Mouse (Mus musculus): ENCODE data around the gene Hcfc2. TPM values are rescaled to one million over a fixed set of nuclear protein-coding genes. Genes with fewer than 3 reads are reported as not detected.

Hcfc2 gene
- polyA plus RNA-seq, 1 experiment from 2014 or later = 36.5 TPM

GRCm38 (mm10) chr10:82744296-82744695 lies 48.3 kb downstream of the Hcfc2 start:
- Histone ChIP-seq H3K9me3 (replicated peaks; ENCODE audit: control insufficient read depth, low read length) (no peaks in the 10 kb centered on the region), H3K4me1 (ENCODE audit: control insufficient read depth, insufficient read depth, low read length) (no peaks in the 10 kb centered on the region), H3K4me2 (ENCODE audit: low read depth, low read length) (no peak overlapping the region), H3K27me3 (ENCODE audit: control insufficient read depth, insufficient read depth, low read length) (no peaks in the 10 kb centered on the region), H3K9ac (replicated peaks; ENCODE audit: low read length) (no peak overlapping the region), H3K27ac (replicated peaks; ENCODE audit: low read depth, low read length) (no peak overlapping the region), H3K4me3 (ENCODE audit: low read depth, low read length) (no peak overlapping the region), H3K36me3 (replicated peaks; ENCODE audit: control insufficient read depth, insufficient read depth, low read depth, low read length) (peaks cover 3% of the 10 kb centered on the region)
- ATAC-seq (replicated peaks; ENCODE audit: insufficient number of reproducible peaks, low FRiP score, low TSS enrichment, low read depth) (no peak), DNase-seq (ENCODE audit: low spot score) (no peak)
- WGBS = 93% methylated on average over 6 of the region's 6 CpGs

DNA sequence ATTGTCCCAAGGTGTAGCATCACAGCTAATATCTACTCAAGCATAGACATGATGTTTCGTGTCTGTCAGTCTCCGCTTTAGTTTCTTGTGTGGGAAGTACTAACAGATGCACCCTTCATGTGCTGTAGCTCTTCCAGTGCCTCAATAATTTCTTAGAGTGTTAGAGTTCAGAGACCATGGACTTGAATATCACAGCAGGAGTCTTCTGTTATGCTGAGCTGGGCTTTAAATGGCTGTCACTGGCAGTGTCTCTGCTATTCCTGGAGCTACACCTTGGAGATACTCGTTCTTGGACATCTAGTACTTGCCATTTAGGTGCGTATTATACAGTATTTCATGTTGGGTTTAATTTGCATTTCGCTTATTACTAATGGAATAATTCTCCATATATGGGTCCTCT lies 49.3 kb downstream of the Hcfc2 start:
- Histone ChIP-seq H3K9ac (replicated peaks; ENCODE audit: low read length) (no peak overlapping the region), H3K27ac (replicated peaks; ENCODE audit: low read depth, low read length) (no peak overlapping the region), H3K4me3 (ENCODE audit: low read depth, low read length) (no peak overlapping the region), H3K9me3 (replicated peaks; ENCODE audit: control insufficient read depth, low read length) (no peaks in the 10 kb centered on the region), H3K4me2 (ENCODE audit: low read depth, low read length) (no peak overlapping the region), H3K4me1 (ENCODE audit: control insufficient read depth, insufficient read depth, low read length) (no peaks in the 10 kb centered on the region), H3K27me3 (ENCODE audit: control insufficient read depth, insufficient read depth, low read length) (no peaks in the 10 kb centered on the region), H3K36me3 (replicated peaks; ENCODE audit: control insufficient read depth, insufficient read depth, low read depth, low read length) (peaks cover 3% of the 10 kb centered on the region)
- WGBS = 86% methylated on average over 5 of the region's 5 CpGs
- ATAC-seq (replicated peaks; ENCODE audit: insufficient number of reproducible peaks, low FRiP score, low TSS enrichment, low read depth) = no peak
- DNase-seq (ENCODE audit: low spot score) = no peak

GRCm38 (mm10) chr10:82746988-82747850 lies 51.3 kb downstream of the Hcfc2 start:
- no peak overlapping the region for H3K9ac ChIP-seq (replicated peaks; ENCODE audit: low read length)
- H3K4me1 ChIP-seq (ENCODE audit: control insufficient read depth, insufficient read depth, low read length) = no peaks in the 10 kb centered on the region
- no peak overlapping the region for H3K4me2 ChIP-seq (ENCODE audit: low read depth, low read length)
- ATAC-seq (replicated peaks; ENCODE audit: insufficient number of reproducible peaks, low FRiP score, low TSS enrichment, low read depth) = no peak
- no peaks in the 10 kb centered on the region for H3K9me3 ChIP-seq (replicated peaks; ENCODE audit: control insufficient read depth, low read length)
- WGBS = 90% methylated on average over 15 of the region's 15 CpGs
- H3K4me3 ChIP-seq (ENCODE audit: low read depth, low read length) = no peak overlapping the region
- peaks cover 7% of the 10 kb centered on the region for H3K36me3 ChIP-seq (replicated peaks; ENCODE audit: control insufficient read depth, insufficient read depth, low read depth, low read length)
- H3K27ac ChIP-seq (replicated peaks; ENCODE audit: low read depth, low read length) = no peak overlapping the region
- no peak for DNase-seq (ENCODE audit: low spot score)
- no peaks in the 10 kb centered on the region for H3K27me3 ChIP-seq (ENCODE audit: control insufficient read depth, insufficient read depth, low read length)

DNA sequence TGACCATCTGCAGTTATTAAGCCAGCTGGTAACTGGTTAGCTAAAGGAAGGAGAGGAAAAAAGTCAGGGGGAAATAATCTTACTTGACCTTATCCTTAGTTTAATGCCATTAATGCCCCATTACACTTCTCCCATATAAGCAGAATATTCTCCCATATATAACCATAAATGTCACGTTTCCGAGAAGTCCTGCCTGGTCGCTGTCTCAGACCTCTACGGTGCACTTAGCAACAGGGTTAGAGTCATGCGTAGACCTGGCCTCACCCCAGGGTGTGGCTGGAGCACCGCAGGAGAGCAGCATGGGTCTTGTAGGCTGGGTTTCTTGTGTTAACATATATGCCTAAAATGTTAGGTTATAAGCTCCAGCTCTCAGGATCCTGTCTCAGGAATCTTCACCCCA lies 54.8 kb downstream of the Hcfc2 start:
- H3K36me3 ChIP-seq (replicated peaks; ENCODE audit: control insufficient read depth, insufficient read depth, low read depth, low read length) = peaks cover 18% of the 10 kb centered on the region
- H3K4me3 ChIP-seq (ENCODE audit: low read depth, low read length) = no peak overlapping the region
- 96% methylated on average over 6 of the region's 6 CpGs for WGBS
- no peak for ATAC-seq (replicated peaks; ENCODE audit: insufficient number of reproducible peaks, low FRiP score, low TSS enrichment, low read depth)
- no peaks in the 10 kb centered on the region for H3K9me3 ChIP-seq (replicated peaks; ENCODE audit: control insufficient read depth, low read length)
- H3K27me3 ChIP-seq (ENCODE audit: control insufficient read depth, insufficient read depth, low read length) = no peaks in the 10 kb centered on the region
- no peak overlapping the region for H3K9ac ChIP-seq (replicated peaks; ENCODE audit: low read length)
- H3K4me2 ChIP-seq (ENCODE audit: low read depth, low read length) = no peak overlapping the region
- H3K27ac ChIP-seq (replicated peaks; ENCODE audit: low read depth, low read length) = no peak overlapping the region
- H3K4me1 ChIP-seq (ENCODE audit: control insufficient read depth, insufficient read depth, low read length) = no peaks in the 10 kb centered on the region
- no peak for DNase-seq (ENCODE audit: low spot score)

GRCm38 (mm10) chr10:82752921-82753320 lies 57.0 kb downstream of the Hcfc2 start:
- peaks cover 25% of the 10 kb centered on the region for H3K36me3 ChIP-seq (replicated peaks; ENCODE audit: control insufficient read depth, insufficient read depth, low read depth, low read length)
- WGBS = 96% methylated on average over 3 of the region's 3 CpGs
- ATAC-seq (replicated peaks; ENCODE audit: insufficient number of reproducible peaks, low FRiP score, low TSS enrichment, low read depth) (no peak), DNase-seq (ENCODE audit: low spot score) (no peak)
- H3K27me3 ChIP-seq (ENCODE audit: control insufficient read depth, insufficient read depth, low read length) = no peaks in the 10 kb centered on the region
- H3K4me2 ChIP-seq (ENCODE audit: low read depth, low read length) = no peak overlapping the region
- H3K27ac ChIP-seq (replicated peaks; ENCODE audit: low read depth, low read length) = no peak overlapping the region
- H3K4me1 ChIP-seq (ENCODE audit: control insufficient read depth, insufficient read depth, low read length) = no peaks in the 10 kb centered on the region
- H3K9ac ChIP-seq (replicated peaks; ENCODE audit: low read length) = no peak overlapping the region
- no peak overlapping the region for H3K4me3 ChIP-seq (ENCODE audit: low read depth, low read length)
- no peaks in the 10 kb centered on the region for H3K9me3 ChIP-seq (replicated peaks; ENCODE audit: control insufficient read depth, low read length)

- H3K27ac ChIP-seq (replicated peaks; ENCODE audit: low read depth, low read length) = no peak overlapping the region
- no peak for ATAC-seq (replicated peaks; ENCODE audit: insufficient number of reproducible peaks, low FRiP score, low TSS enrichment, low read depth)
- no peak overlapping the region for H3K4me2 ChIP-seq (ENCODE audit: low read depth, low read length)
- H3K4me3 ChIP-seq (ENCODE audit: low read depth, low read length) = no peak overlapping the region
- no peaks in the 10 kb centered on the region for H3K9me3 ChIP-seq (replicated peaks; ENCODE audit: control insufficient read depth, low read length)
- H3K27me3 ChIP-seq (ENCODE audit: control insufficient read depth, insufficient read depth, low read length) = no peaks in the 10 kb centered on the region
- no peaks in the 10 kb centered on the region for H3K4me1 ChIP-seq (ENCODE audit: control insufficient read depth, insufficient read depth, low read length)
- no peak for DNase-seq (ENCODE audit: low spot score)
- H3K9ac ChIP-seq (replicated peaks; ENCODE audit: low read length) = no peak overlapping the region
- WGBS = 95% methylated on average over 1 of the region's 1 CpGs
- H3K36me3 ChIP-seq (replicated peaks; ENCODE audit: control insufficient read depth, insufficient read depth, low read depth, low read length) = peaks cover 25% of the 10 kb centered on the region
These were observed 58.7 kb downstream of the Hcfc2 start for GRCm38 (mm10) chr10:82754642-82755041.

GRCm38 (mm10) chr10:82755213-82755890 lies 59.4 kb downstream of the Hcfc2 start:
- no peak overlapping the region for H3K27ac ChIP-seq (replicated peaks; ENCODE audit: low read depth, low read length)
- peaks cover 25% of the 10 kb centered on the region for H3K36me3 ChIP-seq (replicated peaks; ENCODE audit: control insufficient read depth, insufficient read depth, low read depth, low read length)
- no peaks in the 10 kb centered on the region for H3K4me1 ChIP-seq (ENCODE audit: control insufficient read depth, insufficient read depth, low read length)
- no peak overlapping the region for H3K4me2 ChIP-seq (ENCODE audit: low read depth, low read length)
- DNase-seq (ENCODE audit: low spot score) (no peak), ATAC-seq (replicated peaks; ENCODE audit: insufficient number of reproducible peaks, low FRiP score, low TSS enrichment, low read depth) (no peak)
- H3K9ac ChIP-seq (replicated peaks; ENCODE audit: low read length) = no peak overlapping the region
- WGBS = 96% methylated on average over 11 of the region's 11 CpGs
- H3K27me3 ChIP-seq (ENCODE audit: control insufficient read depth, insufficient read depth, low read length) = no peaks in the 10 kb centered on the region
- no peak overlapping the region for H3K4me3 ChIP-seq (ENCODE audit: low read depth, low read length)
- H3K9me3 ChIP-seq (replicated peaks; ENCODE audit: control insufficient read depth, low read length) = no peaks in the 10 kb centered on the region

- Histone ChIP-seq H3K9me3 (replicated peaks; ENCODE audit: control insufficient read depth, low read length) (no peaks in the 10 kb centered on the region), H3K27ac (replicated peaks; ENCODE audit: low read depth, low read length) (no peak overlapping the region), H3K36me3 (replicated peaks; ENCODE audit: control insufficient read depth, insufficient read depth, low read depth, low read length) (peaks cover 25% of the 10 kb centered on the region), H3K4me3 (ENCODE audit: low read depth, low read length) (no peak overlapping the region), H3K4me1 (ENCODE audit: control insufficient read depth, insufficient read depth, low read length) (peaks cover 3% of the 10 kb centered on the region; the same call in 1 of the 2 replicates), H3K4me2 (ENCODE audit: low read depth, low read length) (no peak overlapping the region), H3K9ac (replicated peaks; ENCODE audit: low read length) (no peak overlapping the region), H3K27me3 (ENCODE audit: control insufficient read depth, insufficient read depth, low read length) (no peaks in the 10 kb centered on the region)
- ATAC-seq (replicated peaks; ENCODE audit: insufficient number of reproducible peaks, low FRiP score, low TSS enrichment, low read depth) (no peak), DNase-seq (ENCODE audit: low spot score) (no peak)
- 91% methylated on average over 9 of the region's 9 CpGs for WGBS
These were observed 60.5 kb downstream of the Hcfc2 start for GRCm38 (mm10) chr10:82756466-82756865.
